Mouse (Mus musculus): ENCODE results near the gene Gabrg3.

GRCm38 (mm10) chr7:56867314-56868075, 519.5 kb downstream of the Gabrg3 start:
- TF ChIP-seq ZNF384 (IDR thresholded peaks at IDR 0.05; ENCODE audit: low read depth, low read length) (no peak), CHD2 (IDR thresholded peaks at IDR 0.05; ENCODE audit: low read depth, low read length) (no peak)

All from ES-E14 (cell line).